12 mouse cellular contexts compared by ENCODE assay signal in genomic region chr16:5992045-5993011, GRCm38 (mm10).
DNase-seq lines count a peak whose midpoint lies in the region; ATAC-seq lines count a peak whose summit lies in the region.
"Had no signal": no experiment of that assay in that cellular context is flagged by ENCODE, and none has a peak within 500 bp of the region (broad histone marks: within the 10 kb centered on the region; RNA-seq: fewer than 3 reads in every experiment).

No protein-coding gene starts in this region.

- no peak for DNase-seq in forebrain, embryonic 10.5 days (ENCODE audit: extremely low spot score, low spot score)
- peak; percentile 7 for DNase-seq in embryo, embryonic 11.5 days (ENCODE audit: low read depth, low spot score)
- no peak for DNase-seq in thymus, postnatal 0 days (ENCODE audit: low spot score)
- DNase-seq in testis, postnatal 14 days (ENCODE audit: low spot score) = no peak
- DNase-seq in MN1 (ENCODE audit: low spot score) = no peak
- DNase-seq: adrenal gland, postnatal 36 days; cerebellum, postnatal 36 days; gastrocnemius, postnatal 14 days had no signal

- H3K9ac ChIP-seq in forebrain, embryonic 13.5 days = no peak overlapping the region
- H3K9ac ChIP-seq in hindbrain, embryonic 15.5 days = no peak overlapping the region
- H3K9ac ChIP-seq in neural tube, embryonic 14.5 days (replicated peaks; ENCODE audit: low read depth, low read length) = no peak overlapping the region
- H3K9ac ChIP-seq: lung, embryonic 15.5 days had no signal

- ATAC-seq in forebrain, embryonic 13.5 days = peak; percentile 74
- peak; percentile 71; the same call in 1 of the 2 replicates for ATAC-seq in hindbrain, embryonic 15.5 days (ENCODE audit: low FRiP score, low read depth)
- ATAC-seq in neural tube, embryonic 14.5 days (ENCODE audit: low read depth) = peak; percentile 66

- H3K36me3 ChIP-seq in forebrain, embryonic 13.5 days (ENCODE audit: poor library complexity, severe bottlenecking) = no peaks in the 10 kb centered on the region
- no peaks in the 10 kb centered on the region for H3K36me3 ChIP-seq in forebrain, embryonic 10.5 days (replicated peaks)
- no peaks in the 10 kb centered on the region for H3K36me3 ChIP-seq in hindbrain, embryonic 15.5 days
- H3K36me3 ChIP-seq in neural tube, embryonic 14.5 days (ENCODE audit: control insufficient read depth, insufficient read depth, low read length) = no peaks in the 10 kb centered on the region
- H3K36me3 ChIP-seq: lung, embryonic 15.5 days had no signal

- peak overlapping the region; percentile 29 for H3K4me2 ChIP-seq in forebrain, embryonic 13.5 days
- H3K4me2 ChIP-seq in hindbrain, embryonic 15.5 days = peak overlapping the region; percentile 1; the same call in 1 of the 2 replicates
- H3K4me2 ChIP-seq in neural tube, embryonic 14.5 days (ENCODE audit: low read depth, low read length) = no peak overlapping the region
- H3K4me2 ChIP-seq: lung, embryonic 15.5 days had no signal

- no peak overlapping the region for H3K27ac ChIP-seq in forebrain, embryonic 13.5 days
- no peak overlapping the region for H3K27ac ChIP-seq in forebrain, embryonic 10.5 days
- peak overlapping the region; percentile 54 for H3K27ac ChIP-seq in hindbrain, embryonic 15.5 days (replicated peaks)
- H3K27ac ChIP-seq in neural tube, embryonic 14.5 days (ENCODE audit: low read depth, low read length) = no peak overlapping the region
- H3K27ac ChIP-seq: lung, embryonic 15.5 days had no signal

- no peaks in the 10 kb centered on the region for H3K9me3 ChIP-seq in forebrain, embryonic 13.5 days (replicated peaks)
- no peaks in the 10 kb centered on the region for H3K9me3 ChIP-seq in forebrain, embryonic 10.5 days
- H3K9me3 ChIP-seq in hindbrain, embryonic 15.5 days = no peaks in the 10 kb centered on the region
- no peaks in the 10 kb centered on the region for H3K9me3 ChIP-seq in neural tube, embryonic 14.5 days (ENCODE audit: control insufficient read depth, low read length)
- H3K9me3 ChIP-seq: lung, embryonic 15.5 days had no signal

- peaks cover 32% of the 10 kb centered on the region for H3K4me1 ChIP-seq in forebrain, embryonic 13.5 days
- H3K4me1 ChIP-seq in forebrain, embryonic 10.5 days = peaks cover 31% of the 10 kb centered on the region
- H3K4me1 ChIP-seq in hindbrain, embryonic 15.5 days (replicated peaks) = peaks cover 26% of the 10 kb centered on the region
- H3K4me1 ChIP-seq in neural tube, embryonic 14.5 days (ENCODE audit: control insufficient read depth, insufficient read depth, low read length) = 0 out of 2 replicates have a peak, but pooled peaks cover 3% of the 10 kb centered on the region
- H3K4me1 ChIP-seq: lung, embryonic 15.5 days had no signal

- 0 out of 2 replicates have a peak, but pooled peaks cover 3% of the 10 kb centered on the region for H3K27me3 ChIP-seq in forebrain, embryonic 13.5 days
- H3K27me3 ChIP-seq in forebrain, embryonic 10.5 days (ENCODE audit: poor library complexity, severe bottlenecking) = no peaks in the 10 kb centered on the region
- H3K27me3 ChIP-seq in hindbrain, embryonic 15.5 days = no peaks in the 10 kb centered on the region
- no peaks in the 10 kb centered on the region for H3K27me3 ChIP-seq in neural tube, embryonic 14.5 days (ENCODE audit: control insufficient read depth, insufficient read depth, low read length)
- H3K27me3 ChIP-seq: lung, embryonic 15.5 days had no signal

- whole genome bisulfite sequencing in forebrain, embryonic 13.5 days = 17% methylated on average over 10 of the region's 10 CpGs
- 56% methylated on average over 10 of the region's 10 CpGs for WGBS in forebrain, embryonic 10.5 days
- WGBS in hindbrain, embryonic 15.5 days = 19% methylated on average over 10 of the region's 10 CpGs
- WGBS in neural tube, embryonic 14.5 days = 22% methylated on average over 10 of the region's 10 CpGs

- H3K4me3 ChIP-seq in forebrain, embryonic 13.5 days = no peak overlapping the region
- H3K4me3 ChIP-seq in forebrain, embryonic 10.5 days = no peak overlapping the region
- H3K4me3 ChIP-seq in hindbrain, embryonic 15.5 days = no peak overlapping the region
- H3K4me3 ChIP-seq in neural tube, embryonic 14.5 days (ENCODE audit: low read depth, low read length) = no peak overlapping the region
- H3K4me3 ChIP-seq: lung, embryonic 15.5 days had no signal
